Mouse (Mus musculus): ENCODE measurements around the gene Rmnd5a.

- TF ChIP-seq POLR2A (IDR thresholded peaks at IDR 0.05; ENCODE audit: extremely low read depth, insufficient read depth, low read length) (no peak), CTCF (IDR thresholded peaks at IDR 0.05; ENCODE audit: extremely low read depth, insufficient read depth, low read length) (no peak)
Observed at GRCm38 (mm10) chr6:71480136-71480535, 39.7 kb upstream of the Rmnd5a start.
